ENCODE assay signal across 9 mouse cellular contexts in the genomic region with DNA sequence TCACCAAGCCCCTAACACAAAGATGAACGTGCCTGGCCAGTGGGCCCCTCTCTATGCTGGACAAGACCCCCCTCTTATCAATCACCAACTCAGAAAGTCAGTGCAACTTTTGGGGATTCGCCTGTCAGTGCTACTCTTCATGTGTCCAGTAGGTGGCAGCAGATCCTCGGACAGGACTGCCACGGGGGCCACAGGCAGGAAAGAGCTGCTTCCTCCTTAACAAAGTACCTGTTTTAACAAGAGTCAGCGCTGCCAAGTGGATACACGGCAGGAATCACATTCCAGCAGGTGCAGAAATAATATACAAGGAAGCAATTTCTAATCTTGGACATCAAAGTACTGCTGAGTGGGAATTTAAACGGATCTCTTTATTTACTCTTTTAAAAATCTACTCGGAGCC.
A peak's percentile ranks its signal among the peaks of the same experiment; 100 is the strongest.
DNase-seq lines count a peak whose midpoint lies in the region; ATAC-seq and TF ChIP-seq lines count a peak whose summit lies in the region.
"Had no signal": no experiment of that assay in that cellular context is flagged by ENCODE, and none has a peak within 500 bp of the region (broad histone marks: within the 10 kb centered on the region; RNA-seq: fewer than 3 reads in every experiment).

No protein-coding gene starts in this region.

- peak; percentile 46; the same call in 1 of the 2 replicates for ATAC-seq in forebrain, embryonic 14.5 days
- peak; percentile 66; the same call in 1 of the 2 replicates for ATAC-seq in intestine, embryonic 15.5 days
- no peak for ATAC-seq in limb, embryonic 14.5 days (ENCODE audit: low FRiP score, low read depth)
- peak; percentile 61; the same call in 1 of the 2 replicates for ATAC-seq in stomach, embryonic 16.5 days (ENCODE audit: insufficient read depth, low FRiP score)

- TF ChIP-seq POLR2A in limb, embryonic 14.5 days (IDR thresholded peaks at IDR 0.05; ENCODE audit: borderline replicate concordance, extremely low read depth, insufficient read depth, insufficient read length): peak; percentile 18; the same call in 1 of the 2 replicates

- H3K4me1 ChIP-seq in forebrain, embryonic 14.5 days (ENCODE audit: control insufficient read depth, insufficient read depth, low read length): no peaks in the 10 kb centered on the region
- no peaks in the 10 kb centered on the region for H3K4me1 ChIP-seq in intestine, embryonic 15.5 days (replicated peaks)
- no peaks in the 10 kb centered on the region for H3K4me1 ChIP-seq in limb, embryonic 14.5 days (ENCODE audit: control insufficient read depth, insufficient read depth, low read length)
- no peaks in the 10 kb centered on the region for H3K4me1 ChIP-seq in stomach, embryonic 16.5 days (ENCODE audit: control insufficient read depth, insufficient read depth, low read length)

- no peaks in the 10 kb centered on the region for H3K36me3 ChIP-seq in forebrain, embryonic 14.5 days (ENCODE audit: control insufficient read depth, insufficient read depth, low read length)
- no peaks in the 10 kb centered on the region for H3K36me3 ChIP-seq in intestine, embryonic 15.5 days
- H3K36me3 ChIP-seq in limb, embryonic 14.5 days (ENCODE audit: control insufficient read depth, insufficient read depth, low read length): no peaks in the 10 kb centered on the region
- H3K36me3 ChIP-seq in stomach, embryonic 16.5 days (ENCODE audit: control insufficient read depth, insufficient read depth, low read length): no peaks in the 10 kb centered on the region
- H3K36me3 ChIP-seq: embryonic facial prominence, embryonic 15.5 days had no signal

- no peak overlapping the region for H3K27ac ChIP-seq in forebrain, embryonic 14.5 days (ENCODE audit: low read depth, low read length)
- H3K27ac ChIP-seq in intestine, embryonic 15.5 days: no peak overlapping the region
- H3K27ac ChIP-seq in limb, embryonic 14.5 days (replicated peaks; ENCODE audit: low read depth, low read length): no peak overlapping the region
- H3K27ac ChIP-seq in stomach, embryonic 16.5 days (ENCODE audit: low read length): no peak overlapping the region
- H3K27ac ChIP-seq: embryonic facial prominence, embryonic 15.5 days had no signal

- WGBS in forebrain, embryonic 14.5 days: 14% methylated on average over 8 of the region's 8 CpGs
- WGBS in intestine, embryonic 15.5 days: 7% methylated on average over 8 of the region's 8 CpGs
- 11% methylated on average over 8 of the region's 8 CpGs for WGBS in limb, embryonic 14.5 days
- WGBS in stomach, embryonic 16.5 days: 5% methylated on average over 8 of the region's 8 CpGs

- no peak overlapping the region for H3K9ac ChIP-seq in forebrain, embryonic 14.5 days (ENCODE audit: low read length)
- no peak overlapping the region for H3K9ac ChIP-seq in intestine, embryonic 15.5 days
- no peak overlapping the region for H3K9ac ChIP-seq in limb, embryonic 14.5 days (ENCODE audit: low read depth, low read length, severe bottlenecking)
- no peak overlapping the region for H3K9ac ChIP-seq in stomach, embryonic 16.5 days (ENCODE audit: low read length)
- H3K9ac ChIP-seq: embryonic facial prominence, embryonic 15.5 days had no signal

- no peak overlapping the region for H3K4me3 ChIP-seq in forebrain, embryonic 14.5 days (ENCODE audit: low read depth, low read length)
- H3K4me3 ChIP-seq in intestine, embryonic 15.5 days (replicated peaks): no peak overlapping the region
- H3K4me3 ChIP-seq in limb, embryonic 14.5 days (replicated peaks; ENCODE audit: low read length): no peak overlapping the region
- no peak overlapping the region for H3K4me3 ChIP-seq in stomach, embryonic 16.5 days (replicated peaks; ENCODE audit: low read length)
- H3K4me3 ChIP-seq: embryonic facial prominence, embryonic 15.5 days had no signal

- H3K9me3 ChIP-seq in forebrain, embryonic 14.5 days (replicated peaks; ENCODE audit: control insufficient read depth, low read length): no peaks in the 10 kb centered on the region
- no peaks in the 10 kb centered on the region for H3K9me3 ChIP-seq in intestine, embryonic 15.5 days
- no peaks in the 10 kb centered on the region for H3K9me3 ChIP-seq in limb, embryonic 14.5 days (ENCODE audit: control insufficient read depth, low read length)
- no peaks in the 10 kb centered on the region for H3K9me3 ChIP-seq in stomach, embryonic 16.5 days (replicated peaks; ENCODE audit: control insufficient read depth, low read length)
- H3K9me3 ChIP-seq: embryonic facial prominence, embryonic 15.5 days had no signal

- no peak overlapping the region for H3K4me2 ChIP-seq in forebrain, embryonic 14.5 days (ENCODE audit: low read length)
- H3K4me2 ChIP-seq in intestine, embryonic 15.5 days (replicated peaks): no peak overlapping the region; the same call in 1 of the 2 replicates
- H3K4me2 ChIP-seq in limb, embryonic 14.5 days (replicated peaks; ENCODE audit: low read depth, low read length, severe bottlenecking): no peak overlapping the region
- no peak overlapping the region for H3K4me2 ChIP-seq in stomach, embryonic 16.5 days (ENCODE audit: low read depth, low read length)
- H3K4me2 ChIP-seq: embryonic facial prominence, embryonic 15.5 days had no signal

- peak; percentile 48 for DNase-seq in layer of hippocampus, adult 11-12 months (ENCODE audit: low spot score)
- no peak for DNase-seq in layer of hippocampus, adult 9-10 months (ENCODE audit: low spot score)
- DNase-seq in c-Kit-negative CD71-positive TER-119-positive erythroid progenitor cells, embryonic 14.5 days (ENCODE audit: low read depth, low spot score): peak; percentile 13
- peak; percentile 70 for DNase-seq in forebrain, embryonic 14.5 days (ENCODE audit: low spot score)
- DNase-seq in limb, embryonic 14.5 days (ENCODE audit: low spot score): peak; percentile 54
- peak; percentile 73 for DNase-seq in naive thymus-derived CD4-positive, alpha-beta T cell, adult 2 months (ENCODE audit: low read depth)

- H3K27me3 ChIP-seq in forebrain, embryonic 14.5 days (replicated peaks; ENCODE audit: control insufficient read depth, insufficient read depth, low read length): no peaks in the 10 kb centered on the region
- no peaks in the 10 kb centered on the region for H3K27me3 ChIP-seq in intestine, embryonic 15.5 days (replicated peaks)
- H3K27me3 ChIP-seq in limb, embryonic 14.5 days (ENCODE audit: control insufficient read depth, insufficient read depth, low read length): no peaks in the 10 kb centered on the region
- peaks cover 4% of the 10 kb centered on the region; the same call in 1 of the 2 replicates for H3K27me3 ChIP-seq in stomach, embryonic 16.5 days (ENCODE audit: control insufficient read depth, insufficient read depth, low read length)
